Mouse (Mus musculus) thymus, adult 2 months (tissue): ENCODE data around the gene Fgf18. TPM values are rescaled to one million over a fixed set of nuclear protein-coding genes. Genes with fewer than 3 reads are reported as not detected.

Experiments used
- DNase-seq: peaks from one replicate; pipeline ENCODE4 v3.0.0; 2021
- H3K27ac ChIP-seq: fragments of 200-500 bp; 2 replicates; pipeline ENCODE4 v1.5.1; 2012; ENCODE audit warnings: low read length, control low read depth; ENCODE audit not compliant: control insufficient read depth, insufficient read depth
- H3K27me3 ChIP-seq: fragments of 200-500 bp; 2 replicates; pipeline ENCODE4 v1.6.1; 2012; ENCODE audit warnings: mild to moderate bottlenecking, low read length, moderate library complexity, mixed read lengths; ENCODE audit not compliant: control insufficient read depth, insufficient read depth
- H3K36me3 ChIP-seq: fragments of 200-500 bp; 2 replicates; pipeline ENCODE4 v1.6.1; 2012; ENCODE audit warnings: mild to moderate bottlenecking, low read length, moderate library complexity; ENCODE audit not compliant: control insufficient read depth, insufficient read depth
- H3K4me1 ChIP-seq: fragments of 200-500 bp; replicated peaks from 2 replicates; pipeline ENCODE4 v1.6.1; 2012; ENCODE audit warnings: low read length; ENCODE audit not compliant: control insufficient read depth, insufficient read depth
- H3K4me3 ChIP-seq: fragments of 200-500 bp; 2 replicates; pipeline ENCODE4 v1.5.1; 2012; ENCODE audit warnings: mild to moderate bottlenecking, low read length, control low read depth, moderate library complexity; ENCODE audit not compliant: control insufficient read depth, insufficient read depth
- CTCF ChIP-seq: fragments of 200-500 bp; IDR thresholded peaks from 2 replicates; pipeline ENCODE4 v1.5.1; 2012; ENCODE audit warnings: mild to moderate bottlenecking, control low read depth, low read length, moderate library complexity, borderline replicate concordance; ENCODE audit not compliant: control insufficient read depth, poor library complexity, insufficient read depth; ENCODE audit errors: extremely low read depth
- POLR2A ChIP-seq: fragments of 200-500 bp; IDR thresholded peaks from 2 replicates; pipeline ENCODE4 v1.6.1; 2012; ENCODE audit warnings: mild to moderate bottlenecking, low read length, control low read depth, moderate library complexity; ENCODE audit not compliant: control insufficient read depth, poor library complexity, insufficient read depth; ENCODE audit errors: extremely low read depth
- WGBS: fragments of 180-500 bp; shearing (Covaris S2); methylation state at CpG from one replicate; pipeline ENCODE4 v1.1.7; 2018; 5-methylcytosine and 5-hydroxymethylcytosine counted together
- polyA plus RNA-seq: library from polyadenylated mRNA; depleted of rRNA; stranded (reverse); fragments of >200 nt; gene quantifications from 2 replicates; pipeline ENCODE4 v1.2.3, GENCODE M21; 2012; rRNA removed

Gene Fgf18
- polyA plus RNA-seq, 1 experiment, result 0.15 TPM

DNA sequence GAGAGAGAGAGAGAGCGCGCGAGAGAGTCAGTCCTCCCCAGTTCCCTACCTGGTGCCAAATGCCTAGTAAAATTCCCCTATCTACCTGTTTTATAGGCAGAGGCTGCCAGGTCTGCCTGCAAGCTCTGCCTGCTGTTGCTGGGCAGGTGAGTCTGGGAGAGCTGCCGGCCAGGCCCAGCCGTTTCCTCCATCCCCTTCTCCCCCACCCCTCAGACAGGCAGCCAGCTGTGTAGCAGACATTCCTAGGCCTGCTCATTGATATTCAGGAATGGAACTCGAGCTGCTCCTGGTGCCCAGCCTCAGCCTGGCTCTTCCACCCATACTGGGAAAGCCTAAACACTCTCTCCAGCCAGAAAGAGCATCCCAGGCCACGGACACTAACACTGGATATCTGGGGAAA, 69.2 kb downstream of the Fgf18 start:
- Histone ChIP-seq H3K4me1 (no peaks in the 10 kb centered on the region), H3K27ac (no peak overlapping the region), H3K36me3 (no peaks in the 10 kb centered on the region), H3K4me3 (no peak overlapping the region), H3K27me3 (no peaks in the 10 kb centered on the region)
- no peak for TF ChIP-seq CTCF
- no peak for TF ChIP-seq POLR2A
- WGBS, result 57% methylated on average over 7 of the region's 7 CpGs
- DNase-seq, result no peak

- Histone ChIP-seq H3K27ac (no peak overlapping the region), H3K4me1 (no peaks in the 10 kb centered on the region), H3K4me3 (no peak overlapping the region), H3K36me3 (no peaks in the 10 kb centered on the region), H3K27me3 (no peaks in the 10 kb centered on the region)
- no peak for DNase-seq
- TF ChIP-seq POLR2A (no peak), CTCF (no peak)
- WGBS, result 67% methylated on average over 8 of the region's 8 CpGs
Measured at GRCm38 (mm10) chr11:33075293-33075692, 71.9 kb downstream of the Fgf18 start.

DNA sequence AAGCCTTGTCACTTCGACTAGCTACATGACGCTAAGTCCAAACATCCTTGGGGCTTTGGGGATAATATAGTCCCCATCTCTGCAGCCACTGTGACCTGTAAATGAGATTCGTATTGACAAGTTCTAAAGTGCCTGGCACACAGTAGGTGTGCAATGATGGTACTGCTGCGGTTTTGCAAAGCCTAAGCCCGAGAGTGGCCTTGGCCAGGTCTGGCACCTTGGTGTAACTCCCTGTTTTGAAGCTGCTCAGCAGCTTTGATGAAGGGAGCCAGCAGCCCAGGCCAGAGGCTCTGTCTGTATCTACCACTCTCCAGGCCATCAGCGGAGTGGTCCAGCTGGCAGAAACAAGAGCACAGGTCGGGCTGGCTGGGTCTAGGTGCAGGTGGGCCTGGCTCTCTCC, 72.7 kb downstream of the Fgf18 start:
- 78% methylated on average over 7 of the region's 7 CpGs for WGBS
- Histone ChIP-seq H3K36me3 (no peaks in the 10 kb centered on the region), H3K27me3 (no peaks in the 10 kb centered on the region), H3K4me1 (no peaks in the 10 kb centered on the region), H3K4me3 (no peak overlapping the region), H3K27ac (no peak overlapping the region)
- TF ChIP-seq CTCF, result no peak
- DNase-seq, result no peak

DNA sequence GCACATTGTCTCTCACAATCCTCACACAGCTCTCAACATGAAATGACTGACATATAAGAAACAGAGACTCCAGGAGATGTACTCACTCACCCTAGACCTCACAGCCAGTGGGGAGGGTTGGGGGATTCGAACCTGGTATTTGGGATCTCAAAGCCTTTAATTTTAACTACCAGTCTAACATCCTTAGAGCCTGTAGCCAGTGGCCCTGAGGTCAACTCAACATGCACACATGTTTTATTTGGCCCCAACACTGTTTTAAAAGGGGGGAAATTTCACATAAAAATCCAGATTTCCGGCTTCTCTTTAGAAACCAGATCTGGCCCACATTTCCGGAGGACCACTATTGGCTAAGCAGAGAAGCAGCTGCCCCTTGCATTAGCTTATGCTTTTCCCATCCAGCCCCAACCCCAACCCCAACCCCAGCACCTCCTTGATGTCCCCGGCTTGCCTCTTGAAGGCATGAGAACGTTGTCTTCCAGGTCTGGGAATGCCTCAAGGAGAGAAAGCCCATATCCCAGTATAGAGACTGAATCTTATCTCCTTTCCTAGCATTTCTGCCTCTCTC, 75.8 kb downstream of the Fgf18 start:
- H3K36me3 ChIP-seq, result no peaks in the 10 kb centered on the region
- no peaks in the 10 kb centered on the region for H3K4me1 ChIP-seq
- no peak overlapping the region for H3K27ac ChIP-seq
- H3K4me3 ChIP-seq, result no peak overlapping the region
- no peak for DNase-seq
- TF ChIP-seq CTCF, result no peak
- TF ChIP-seq POLR2A, result no peak
- 97% methylated on average over 5 of the region's 5 CpGs for WGBS
- H3K27me3 ChIP-seq, result no peaks in the 10 kb centered on the region

GRCm38 (mm10) chr11:33070520-33070919, 76.7 kb downstream of the Fgf18 start:
- no peak for TF ChIP-seq POLR2A
- TF ChIP-seq CTCF, result no peak
- H3K36me3 ChIP-seq, result no peaks in the 10 kb centered on the region
- H3K27ac ChIP-seq, result no peak overlapping the region
- H3K4me1 ChIP-seq, result no peaks in the 10 kb centered on the region
- WGBS, result 95% methylated on average over 6 of the region's 6 CpGs
- DNase-seq, result no peak
- H3K4me3 ChIP-seq, result no peak overlapping the region
- H3K27me3 ChIP-seq, result no peaks in the 10 kb centered on the region

Other genes with a start within 250 kb of the Fgf18 start
- gene Npm1, start 15.8 kb upstream of the Fgf18 start, polyA plus RNA-seq, result 166 and 186 TPM in 2 replicates
- gene Tlx3, start 56.2 kb upstream of the Fgf18 start, polyA plus RNA-seq, result 0.08 TPM in 2 replicates
- gene Gm12117, start 129.3 kb upstream of the Fgf18 start, polyA plus RNA-seq, result not detected in 2 replicates